In the genomic region with DNA sequence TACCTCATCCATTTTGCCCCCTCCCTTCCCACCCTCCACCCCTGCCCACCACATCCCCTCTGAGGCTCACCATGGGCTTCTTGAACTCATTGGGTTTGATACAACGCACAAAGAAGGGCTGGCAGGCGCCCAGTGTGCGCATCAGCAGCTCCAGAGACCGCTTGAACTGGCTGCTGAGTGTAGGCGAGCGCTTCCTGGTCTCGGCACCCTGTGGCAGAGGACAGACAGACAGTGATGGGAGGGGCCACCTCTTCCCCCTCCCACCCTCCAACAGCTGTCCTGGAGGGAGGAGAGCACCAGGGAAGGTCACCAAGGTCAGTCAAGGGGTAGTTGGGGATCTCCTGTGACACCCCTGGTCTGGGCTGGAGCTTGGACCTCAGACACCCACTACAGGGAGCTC, we compare ENCODE assay signal across 1 mouse cellular context.
TF ChIP-seq lines count a peak whose summit lies in the region.

No protein-coding gene starts in this region.

TF ChIP-seq in CH12.LX, 34 proteins besides CTCF, POLR2A, EP300 and RAD21:
- no peak for TF ChIP-seq NRF1 (IDR thresholded peaks at IDR 0.05; ENCODE audit: low read depth, low read length)
- 0 out of 2 replicates have a peak, but pooled peaks have one; percentile 29 for TF ChIP-seq ELF1 (IDR thresholded peaks at IDR 0.05; ENCODE audit: low read depth, low read length)
